Mouse (Mus musculus) v-Abl transformed pro-B cells (cell line): ENCODE results near the gene Nr0b2.
"Not testable (repeated sequence)": the region's sequence is repeated elsewhere in the genome, so short reads cannot be mapped to it uniquely, and the experiment has no call there.

Source experiments
- in situ Hi-C, 2 experiments: fragments of 400-800 bp; cut with MboI; formaldehyde crosslinking; loops; one replicate each; pipeline ENCODE4 v1.15.1; 2025; ENCODE audit not compliant: unreplicated experiment in 2 of 2

Nr0b2 gene

GRCm38 (mm10) chr4:133552768-133553447 is at the start of gene Nr0b2:
Nr0b2 (plus strand) TSS chr4:133553376.
- in situ Hi-C loops = no loop called here

GRCm38 (mm10) chr4:133504300-133504699 is 48.9 kb upstream of the Nr0b2 start:
- in situ Hi-C loops = no loop called here

- in situ Hi-C loops = no loop called here
Measured at GRCm38 (mm10) chr4:133504755-133505485, 48.3 kb upstream of the Nr0b2 start.

- in situ Hi-C loops = no loop called here
Measured at GRCm38 (mm10) chr4:133506573-133506972, 46.6 kb upstream of the Nr0b2 start.

- in situ Hi-C loops = no loop called here
Measured at GRCm38 (mm10) chr4:133508990-133509389, 44.2 kb upstream of the Nr0b2 start.

GRCm38 (mm10) chr4:133511050-133511449 is 42.1 kb upstream of the Nr0b2 start:
- in situ Hi-C loops = no loop called here

GRCm38 (mm10) chr4:133512511-133512910 is 40.7 kb upstream of the Nr0b2 start:
- in situ Hi-C loops = not testable (repeated sequence)

- in situ Hi-C loops = no loop called here
Measured at GRCm38 (mm10) chr4:133512972-133513371, 40.2 kb upstream of the Nr0b2 start.

GRCm38 (mm10) chr4:133518601-133519368 is 34.4 kb upstream of the Nr0b2 start, which contains the start of gene Kdf1:
Kdf1 (plus strand) TSS chr4:133518963.
- in situ Hi-C loops = no loop called here

- in situ Hi-C loops = no loop called here
Measured at GRCm38 (mm10) chr4:133519369-133519665, 33.9 kb upstream of the Nr0b2 start.

- in situ Hi-C loops = no loop called here
Measured at GRCm38 (mm10) chr4:133521502-133521901, 31.7 kb upstream of the Nr0b2 start.

GRCm38 (mm10) chr4:133527788-133528187 is 25.4 kb upstream of the Nr0b2 start:
- in situ Hi-C loops = no loop called here

GRCm38 (mm10) chr4:133532777-133533176 is 20.4 kb upstream of the Nr0b2 start:
- in situ Hi-C loops = no loop called here

- in situ Hi-C loops = no loop called here
Measured at GRCm38 (mm10) chr4:133536081-133536480, 17.1 kb upstream of the Nr0b2 start.

GRCm38 (mm10) chr4:133536652-133537051 is 16.5 kb upstream of the Nr0b2 start:
- in situ Hi-C loops = no loop called here

- in situ Hi-C loops = no loop called here
Measured at GRCm38 (mm10) chr4:133545272-133546231, 7.6 kb upstream of the Nr0b2 start, which contains the start of gene Nudc. Nudc (minus strand) TSS chr4:133545996.

- in situ Hi-C loops = no loop called here
Measured at GRCm38 (mm10) chr4:133552029-133552428, 1.1 kb upstream of the Nr0b2 start.

- in situ Hi-C loops = no loop called here
Measured at GRCm38 (mm10) chr4:133553448-133554330, 513 bp downstream of the Nr0b2 start.

GRCm38 (mm10) chr4:133557041-133557717 is 4.0 kb downstream of the Nr0b2 start:
- in situ Hi-C loops = no loop called here
